Mouse (Mus musculus) olfactory bulb, adult 2 months (tissue): ENCODE results near the gene Man2a2.

Source experiments
- CTCF ChIP-seq: fragments of 200-500 bp; IDR thresholded peaks from 2 replicates; pipeline ENCODE4 v1.5.1; 2012; ENCODE audit warnings: low read depth, mild to moderate bottlenecking, low read length, moderate library complexity; ENCODE audit not compliant: insufficient read depth
- POLR2A ChIP-seq: fragments of 200-500 bp; IDR thresholded peaks from 2 replicates; pipeline ENCODE4 v1.6.1; 2012; ENCODE audit warnings: mild to moderate bottlenecking, low read depth, low read length, moderate library complexity; ENCODE audit not compliant: insufficient read depth

DNA sequence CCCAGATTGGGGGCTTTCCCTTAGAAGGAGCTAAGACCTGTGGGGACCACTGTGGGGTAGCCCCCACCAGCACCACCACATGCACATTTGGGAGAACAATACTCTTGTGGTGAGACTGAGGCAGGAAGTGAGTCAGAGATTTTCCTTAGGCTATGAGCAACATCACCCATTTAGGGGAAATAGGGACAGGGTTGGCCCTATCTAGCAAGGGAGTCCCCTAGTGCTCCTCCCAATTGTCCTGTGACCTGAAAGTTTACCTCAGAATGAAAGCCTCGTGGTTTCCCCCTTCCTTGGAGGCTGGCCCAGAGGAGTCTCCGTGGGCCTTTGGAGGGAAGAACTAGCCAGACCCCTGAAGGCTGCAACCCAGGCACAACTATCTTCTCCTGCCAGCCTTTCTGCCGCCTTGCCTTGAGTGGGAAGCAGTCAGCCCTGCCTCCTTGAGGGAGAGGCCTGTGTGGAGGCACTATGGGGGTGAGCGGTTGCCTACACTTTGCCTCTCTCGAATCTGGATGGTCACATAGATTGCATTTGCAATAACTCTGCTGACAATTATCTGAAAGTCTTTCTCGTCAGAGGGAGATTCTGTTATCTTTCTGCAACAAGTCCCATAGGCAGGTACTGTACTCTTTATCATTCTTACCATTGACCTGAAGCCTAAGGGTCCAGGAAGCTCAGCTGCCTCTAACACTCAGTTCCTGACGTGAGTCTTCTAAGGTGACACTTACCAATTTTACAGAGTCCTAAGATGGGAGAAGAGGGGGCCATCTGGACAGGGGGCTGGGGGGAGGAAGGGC lies 33.1 kb upstream of the Man2a2 start:
- TF ChIP-seq CTCF (no peak), POLR2A (no peak)
